Mouse (Mus musculus): ENCODE measurements around the gene Stoml1. TPM values are rescaled to one million over a fixed set of nuclear protein-coding genes. Genes with fewer than 3 reads are reported as not detected.
A peak's percentile ranks its signal among the peaks of the same experiment; 100 is the strongest.

Gene Stoml1
- polyA plus RNA-seq, 1 experiment = 99.1 TPM

DNA sequence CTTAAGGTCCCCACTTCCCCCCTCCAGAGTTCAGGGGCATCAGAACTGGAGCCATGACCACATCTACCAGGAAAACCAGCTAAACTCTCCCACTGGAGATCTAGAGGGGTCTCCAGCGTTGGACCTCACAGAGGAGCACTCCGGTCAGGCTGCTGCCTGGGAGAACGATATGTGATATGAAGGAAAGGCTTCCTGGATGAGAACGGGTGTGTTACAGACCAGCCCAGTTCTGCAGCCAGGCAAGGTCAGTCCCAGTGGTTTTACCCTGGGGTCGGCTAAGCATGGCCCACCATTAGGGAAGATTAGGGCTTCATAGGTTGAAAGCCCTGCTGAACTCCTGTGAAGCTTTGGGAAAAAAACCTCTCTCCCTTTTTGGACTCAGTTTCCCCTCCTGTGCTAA, 39.6 kb upstream of the Stoml1 start:
- WGBS = 85% methylated on average over 5 of the region's 5 CpGs
- TF ChIP-seq CTCF (IDR thresholded peaks at IDR 0.05; ENCODE audit: borderline replicate concordance, insufficient read depth, low read depth, low read length) = no peak
- TF ChIP-seq POLR2A (IDR thresholded peaks at IDR 0.05; ENCODE audit: borderline replicate concordance, insufficient read depth, low read length) = no peak
- DNase-seq = no peak
- Histone ChIP-seq H3K27me3 (ENCODE audit: control insufficient read depth, insufficient read depth, low read length) (no peaks in the 10 kb centered on the region), H3K4me1 (ENCODE audit: control insufficient read depth, insufficient read depth, low read length) (no peaks in the 10 kb centered on the region), H3K27ac (ENCODE audit: insufficient read depth, low read length) (no peak overlapping the region), H3K4me3 (replicated peaks; ENCODE audit: insufficient read depth, low read depth, low read length) (no peak overlapping the region)

DNA sequence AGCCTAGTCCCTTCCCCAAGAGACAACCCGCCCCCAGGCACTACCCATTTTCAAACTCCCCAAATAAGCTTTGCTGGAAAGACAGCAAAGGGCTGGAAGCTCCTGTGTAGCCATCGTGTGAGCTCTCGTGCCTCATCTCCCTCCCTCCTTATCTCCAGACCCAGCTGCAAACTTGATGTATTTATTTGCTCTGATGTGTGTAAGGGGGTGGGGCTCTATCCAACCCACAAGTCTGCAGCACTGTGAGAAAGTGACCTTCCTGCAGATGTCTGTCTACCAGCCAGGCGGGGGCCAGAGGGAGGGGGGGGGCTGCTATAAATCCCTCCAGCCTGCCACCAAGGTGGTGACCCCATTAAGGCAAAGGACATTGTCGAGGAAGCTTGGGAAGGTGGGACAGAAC, 39.1 kb upstream of the Stoml1 start:
- Histone ChIP-seq H3K27me3 (ENCODE audit: control insufficient read depth, insufficient read depth, low read length) (no peaks in the 10 kb centered on the region), H3K4me3 (replicated peaks; ENCODE audit: insufficient read depth, low read depth, low read length) (no peak overlapping the region), H3K4me1 (ENCODE audit: control insufficient read depth, insufficient read depth, low read length) (no peaks in the 10 kb centered on the region), H3K27ac (ENCODE audit: insufficient read depth, low read length) (no peak overlapping the region)
- no peak for DNase-seq
- 59% methylated on average over 5 of the region's 5 CpGs for WGBS
- TF ChIP-seq POLR2A (IDR thresholded peaks at IDR 0.05; ENCODE audit: borderline replicate concordance, insufficient read depth, low read length) (no peak), CTCF (IDR thresholded peaks at IDR 0.05; ENCODE audit: borderline replicate concordance, insufficient read depth, low read depth, low read length) (no peak)

DNA sequence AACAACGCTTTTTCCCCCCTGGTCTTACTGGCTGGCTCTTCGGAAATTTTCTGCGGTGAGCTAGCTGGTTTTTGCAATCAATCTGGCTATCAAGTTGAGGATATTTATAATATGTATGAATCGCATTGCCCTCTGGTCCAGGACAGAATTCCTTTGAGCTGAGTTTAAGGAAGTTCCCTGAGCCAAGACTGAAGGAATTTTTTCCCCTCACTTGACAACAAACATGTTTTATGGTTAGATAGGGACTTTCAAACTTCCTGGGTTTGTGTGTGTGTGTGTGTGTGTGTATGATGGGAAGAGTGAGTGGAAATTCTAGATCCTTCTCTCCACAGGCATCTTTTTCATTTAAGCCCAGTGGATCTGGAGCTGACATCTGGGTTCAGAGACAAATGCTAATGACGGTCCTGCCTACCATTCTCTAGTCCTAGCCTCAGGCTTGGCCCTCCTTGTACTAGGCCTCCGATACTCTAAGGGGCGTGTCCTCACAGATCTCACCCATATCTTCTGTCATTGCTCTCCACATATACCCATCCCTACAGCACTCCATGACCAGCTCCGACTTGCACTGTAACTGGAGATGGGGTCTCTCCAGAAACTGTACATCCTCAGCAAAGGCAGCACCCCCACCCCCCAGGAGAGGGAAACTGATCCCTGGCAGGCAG, 38.3 kb upstream of the Stoml1 start:
- no peak overlapping the region for H3K27ac ChIP-seq (ENCODE audit: insufficient read depth, low read length)
- no peak for TF ChIP-seq CTCF (IDR thresholded peaks at IDR 0.05; ENCODE audit: borderline replicate concordance, insufficient read depth, low read depth, low read length)
- TF ChIP-seq POLR2A (IDR thresholded peaks at IDR 0.05; ENCODE audit: borderline replicate concordance, insufficient read depth, low read length) = no peak
- H3K4me1 ChIP-seq (ENCODE audit: control insufficient read depth, insufficient read depth, low read length) = no peaks in the 10 kb centered on the region
- WGBS = 81% methylated on average over 8 of the region's 8 CpGs
- no peak overlapping the region for H3K4me3 ChIP-seq (replicated peaks; ENCODE audit: insufficient read depth, low read depth, low read length)
- DNase-seq = no peak
- H3K27me3 ChIP-seq (ENCODE audit: control insufficient read depth, insufficient read depth, low read length) = no peaks in the 10 kb centered on the region

DNA sequence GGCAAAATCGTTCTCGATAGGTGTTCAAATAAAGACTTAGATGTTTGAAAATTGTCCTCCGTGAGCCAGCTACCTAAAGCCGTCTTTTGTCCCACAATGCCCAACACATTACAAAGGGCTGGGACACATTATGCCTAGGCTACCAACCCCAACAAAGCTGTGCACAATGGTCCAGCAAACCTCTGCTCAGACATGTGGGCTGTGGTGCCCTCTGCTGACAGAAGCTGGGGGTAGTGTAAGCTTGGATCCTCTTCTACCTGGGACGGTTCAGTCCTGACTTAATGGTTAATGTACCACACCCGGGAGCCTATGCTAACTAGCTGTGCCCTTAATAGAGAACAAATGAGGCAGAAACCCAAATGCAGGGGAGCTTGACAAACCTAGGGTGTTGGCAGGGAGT, 36.6 kb upstream of the Stoml1 start:
- H3K4me1 ChIP-seq (ENCODE audit: control insufficient read depth, insufficient read depth, low read length) = no peaks in the 10 kb centered on the region
- DNase-seq = peak; percentile 22 to 35
- no peak overlapping the region for H3K27ac ChIP-seq (ENCODE audit: insufficient read depth, low read length)
- TF ChIP-seq POLR2A (IDR thresholded peaks at IDR 0.05; ENCODE audit: borderline replicate concordance, insufficient read depth, low read length) = no peak
- peak; percentile 76 for TF ChIP-seq CTCF (IDR thresholded peaks at IDR 0.05; ENCODE audit: borderline replicate concordance, insufficient read depth, low read depth, low read length)
- H3K27me3 ChIP-seq (ENCODE audit: control insufficient read depth, insufficient read depth, low read length) = no peaks in the 10 kb centered on the region
- no peak overlapping the region for H3K4me3 ChIP-seq (replicated peaks; ENCODE audit: insufficient read depth, low read depth, low read length)
- WGBS = 55% methylated on average over 6 of the region's 6 CpGs

DNA sequence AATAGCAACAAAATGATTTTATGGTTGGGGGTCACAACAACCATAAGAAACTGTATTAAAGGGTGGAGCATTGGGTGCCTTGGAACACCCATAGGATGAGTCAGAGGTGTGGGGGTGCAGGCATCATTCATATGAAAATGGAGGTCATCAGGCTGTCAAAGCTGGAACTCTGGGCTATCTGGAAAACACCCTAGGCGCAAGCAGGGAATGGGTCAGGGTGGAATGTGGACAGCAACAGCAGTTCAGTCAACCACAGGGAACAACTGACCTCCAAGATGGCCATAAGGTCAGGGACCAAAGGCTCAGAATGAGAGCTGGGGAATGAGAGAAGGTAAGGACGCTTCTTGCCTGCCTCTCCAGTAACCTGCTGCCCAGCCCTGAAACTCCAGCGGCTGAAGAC, 34.4 kb upstream of the Stoml1 start:
- H3K4me1 ChIP-seq (ENCODE audit: control insufficient read depth, insufficient read depth, low read length) = no peaks in the 10 kb centered on the region
- WGBS = 95% methylated on average over 3 of the region's 3 CpGs
- no peak for DNase-seq
- TF ChIP-seq POLR2A (IDR thresholded peaks at IDR 0.05; ENCODE audit: borderline replicate concordance, insufficient read depth, low read length) = no peak
- no peak for TF ChIP-seq CTCF (IDR thresholded peaks at IDR 0.05; ENCODE audit: borderline replicate concordance, insufficient read depth, low read depth, low read length)
- H3K27ac ChIP-seq (ENCODE audit: insufficient read depth, low read length) = no peak overlapping the region
- H3K4me3 ChIP-seq (replicated peaks; ENCODE audit: insufficient read depth, low read depth, low read length) = no peak overlapping the region
- no peaks in the 10 kb centered on the region for H3K27me3 ChIP-seq (ENCODE audit: control insufficient read depth, insufficient read depth, low read length)

DNA sequence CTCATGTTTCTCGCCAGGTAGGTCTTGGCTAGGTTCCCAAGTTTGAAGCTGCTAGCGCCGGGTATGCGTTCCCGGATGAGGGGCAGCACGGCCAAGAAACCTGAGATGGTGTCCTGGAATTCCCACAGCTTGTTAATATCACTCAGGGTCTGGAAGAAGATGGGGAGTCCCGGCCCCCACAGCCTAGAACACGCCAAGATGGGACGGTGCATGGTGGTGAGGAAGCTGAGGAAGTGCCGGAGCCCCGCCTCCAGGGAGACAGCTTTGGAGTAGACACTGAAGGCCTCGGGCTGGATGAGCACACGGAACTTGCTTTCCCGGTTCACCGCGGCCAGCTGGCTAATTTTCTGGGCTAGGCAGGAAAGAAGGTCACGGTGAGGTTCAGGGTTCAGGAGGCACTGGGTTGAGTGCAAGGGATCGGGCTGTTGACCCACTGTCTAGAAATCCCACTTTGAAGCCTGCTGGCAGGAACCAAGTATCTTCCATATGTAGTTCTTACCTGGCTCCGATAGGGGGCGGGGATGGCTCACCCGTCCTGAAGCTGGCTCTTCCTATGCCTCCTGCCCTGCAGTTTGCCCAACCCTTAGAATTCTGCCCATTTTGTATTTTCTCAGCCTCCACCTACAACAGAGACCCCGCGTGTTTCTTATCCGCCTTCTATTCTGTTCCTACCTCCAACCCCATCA, 32.6 kb upstream of the Stoml1 start:
- H3K27ac ChIP-seq (ENCODE audit: insufficient read depth, low read length) = no peak overlapping the region
- H3K4me3 ChIP-seq (replicated peaks; ENCODE audit: insufficient read depth, low read depth, low read length) = no peak overlapping the region
- TF ChIP-seq POLR2A (IDR thresholded peaks at IDR 0.05; ENCODE audit: borderline replicate concordance, insufficient read depth, low read length) (no peak), CTCF (IDR thresholded peaks at IDR 0.05; ENCODE audit: borderline replicate concordance, insufficient read depth, low read depth, low read length) (peak; percentile 75; the same call in 1 of the 2 replicates)
- no peaks in the 10 kb centered on the region for H3K27me3 ChIP-seq (ENCODE audit: control insufficient read depth, insufficient read depth, low read length)
- 65% methylated on average over 24 of the region's 24 CpGs for WGBS
- no peaks in the 10 kb centered on the region for H3K4me1 ChIP-seq (ENCODE audit: control insufficient read depth, insufficient read depth, low read length)
- peak; percentile 37 to 39 for DNase-seq

DNA sequence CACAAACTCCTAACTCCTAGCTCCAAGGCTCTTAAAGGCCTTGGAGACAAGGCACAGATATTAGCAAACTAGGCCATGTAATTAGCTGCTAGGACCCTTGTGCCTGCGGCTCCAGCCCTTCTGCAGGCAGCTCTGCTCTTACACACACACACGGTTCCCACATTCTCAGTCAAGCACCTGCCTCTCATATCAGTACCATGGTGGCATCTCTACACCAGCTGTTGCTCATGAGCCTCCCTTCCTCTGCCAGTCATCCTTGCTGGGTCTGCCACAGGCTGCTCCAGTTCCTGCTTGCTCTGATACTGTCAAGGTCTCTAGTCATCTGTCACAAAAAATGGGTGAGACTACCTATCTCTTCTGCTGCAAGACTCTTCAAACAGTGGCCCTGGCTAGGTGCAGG, 28.6 kb upstream of the Stoml1 start:
- no peak for DNase-seq
- H3K4me3 ChIP-seq (replicated peaks; ENCODE audit: insufficient read depth, low read depth, low read length) = no peak overlapping the region
- H3K4me1 ChIP-seq (ENCODE audit: control insufficient read depth, insufficient read depth, low read length) = no peaks in the 10 kb centered on the region
- no peak for TF ChIP-seq CTCF (IDR thresholded peaks at IDR 0.05; ENCODE audit: borderline replicate concordance, insufficient read depth, low read depth, low read length)
- TF ChIP-seq POLR2A (IDR thresholded peaks at IDR 0.05; ENCODE audit: borderline replicate concordance, insufficient read depth, low read length) = no peak
- whole genome bisulfite sequencing = 84% methylated on average over 2 of the region's 2 CpGs
- no peak overlapping the region for H3K27ac ChIP-seq (ENCODE audit: insufficient read depth, low read length)
- H3K27me3 ChIP-seq (ENCODE audit: control insufficient read depth, insufficient read depth, low read length) = no peaks in the 10 kb centered on the region
